Mouse (Mus musculus) thymus, postnatal 0 days (tissue): Measurements from ENCODE around the gene Adamts9. TPM values are rescaled to one million over a fixed set of nuclear protein-coding genes. Genes with fewer than 3 reads are reported as not detected.

Experiments used
- DNase-seq: peaks from one replicate; pipeline ENCODE4 v3.0.0-alpha.2; 2015; ENCODE audit warnings: low spot score
- polyA plus RNA-seq: library from polyadenylated mRNA; unstranded; fragments of >200 nt; fragmentation: Nextera tagmentation; extraction: Ambion mirVana; gene quantifications from 2 replicates; pipeline ENCODE4 v1.2.1, GENCODE M21; 2015

Gene Adamts9
- polyA plus RNA-seq, 1 experiment from 2014 or later, result 1.5 TPM

GRCm38 (mm10) chr6:92862599-92862998, 80.7 kb downstream of the Adamts9 start:
- no peak for DNase-seq

GRCm38 (mm10) chr6:92860285-92860912, 82.9 kb downstream of the Adamts9 start:
- no peak for DNase-seq

- DNase-seq, result no peak
Measured at GRCm38 (mm10) chr6:92858721-92859510, 84.4 kb downstream of the Adamts9 start.

- no peak for DNase-seq
Measured at GRCm38 (mm10) chr6:92857761-92858160, 85.5 kb downstream of the Adamts9 start.

GRCm38 (mm10) chr6:92854873-92855272, 88.4 kb downstream of the Adamts9 start:
- no peak for DNase-seq

- no peak for DNase-seq
Measured at GRCm38 (mm10) chr6:92850250-92850649, 93.0 kb downstream of the Adamts9 start.

- no peak for DNase-seq
Measured at GRCm38 (mm10) chr6:92849208-92849607, 94.1 kb downstream of the Adamts9 start.

- no peak for DNase-seq
Measured at GRCm38 (mm10) chr6:92846614-92847013, 96.7 kb downstream of the Adamts9 start.

GRCm38 (mm10) chr6:92845898-92846297, 97.4 kb downstream of the Adamts9 start:
- DNase-seq, result no peak

- DNase-seq, result no peak
Measured at GRCm38 (mm10) chr6:92843474-92843873, 99.8 kb downstream of the Adamts9 start.

- DNase-seq, result no peak
Measured at GRCm38 (mm10) chr6:92842000-92842399, 101.3 kb downstream of the Adamts9 start.

- no peak for DNase-seq
Measured at GRCm38 (mm10) chr6:92831106-92831505, 112.2 kb downstream of the Adamts9 start.

- no peak for DNase-seq
Measured at GRCm38 (mm10) chr6:92829148-92829547, 114.1 kb downstream of the Adamts9 start.

- DNase-seq, result no peak
Measured at GRCm38 (mm10) chr6:92827360-92827759, 115.9 kb downstream of the Adamts9 start.

GRCm38 (mm10) chr6:92826561-92826960, 116.7 kb downstream of the Adamts9 start:
- DNase-seq, result no peak

GRCm38 (mm10) chr6:92823991-92824390, 119.3 kb downstream of the Adamts9 start:
- DNase-seq, result no peak

- DNase-seq, result no peak
Measured at GRCm38 (mm10) chr6:92822006-92822405, 121.3 kb downstream of the Adamts9 start.

GRCm38 (mm10) chr6:92821606-92822005, 121.7 kb downstream of the Adamts9 start:
- no peak for DNase-seq

GRCm38 (mm10) chr6:92817661-92818060, 125.6 kb downstream of the Adamts9 start:
- no peak for DNase-seq

- no peak for DNase-seq
Measured at GRCm38 (mm10) chr6:92816311-92816751, 127.0 kb downstream of the Adamts9 start, which contains the start of gene A730049H05Rik. Gene A730049H05Rik (plus strand): TSS chr6:92816478.

GRCm38 (mm10) chr6:92812702-92813370, 130.5 kb downstream of the Adamts9 start:
- DNase-seq, result no peak

- DNase-seq, result no peak
Measured at GRCm38 (mm10) chr6:92811566-92811965, 131.7 kb downstream of the Adamts9 start.
